9 mouse cellular contexts compared by ENCODE assay signal in the genomic region with DNA sequence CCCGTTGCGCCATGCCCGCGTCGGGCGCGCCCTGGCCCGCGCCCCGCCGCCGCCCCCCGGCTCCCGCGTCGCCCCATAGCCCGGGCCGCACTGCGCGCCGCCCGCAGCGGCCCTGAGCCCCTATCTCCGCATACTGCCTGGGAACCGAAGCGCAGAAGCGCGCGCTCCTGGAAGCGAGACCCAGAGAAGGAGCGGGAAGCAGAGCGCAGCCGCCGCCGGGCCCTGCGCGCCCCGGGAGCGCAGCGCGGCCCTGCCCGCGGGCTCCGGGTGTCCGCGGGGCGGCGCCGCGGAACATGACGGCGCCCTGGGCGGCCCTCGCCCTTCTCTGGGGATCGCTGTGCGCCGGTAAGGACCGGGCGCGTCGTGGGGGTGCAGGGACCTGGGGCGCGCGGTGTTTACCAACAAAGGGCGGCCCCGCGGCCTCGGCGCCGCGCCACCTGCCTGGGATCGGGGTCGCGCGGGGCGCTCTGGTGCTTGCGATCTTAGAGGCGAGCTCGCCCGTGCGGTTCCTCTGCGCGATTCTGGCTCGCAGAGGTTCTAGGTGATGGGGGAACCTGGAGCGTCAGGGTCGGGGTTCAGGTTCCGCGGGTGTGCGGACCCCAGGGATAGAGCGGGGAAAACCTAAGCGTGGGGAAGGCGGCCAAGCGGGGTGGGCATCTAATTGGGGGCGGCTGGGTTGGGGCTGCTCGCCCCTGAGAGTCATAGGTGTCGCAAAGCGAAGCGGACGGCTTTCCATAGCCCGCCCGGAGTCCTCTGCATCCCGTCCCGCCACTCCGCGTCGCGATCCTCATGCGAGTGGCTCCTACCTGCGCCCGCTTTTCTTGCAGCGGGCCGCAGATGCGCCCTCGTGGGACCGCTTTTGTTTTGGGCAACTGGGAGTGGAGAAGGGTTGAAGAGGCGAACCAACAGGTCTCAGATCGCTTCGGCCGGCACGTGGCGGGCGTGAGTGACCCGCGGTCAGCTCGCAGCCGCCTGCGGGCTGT. TPM values are rescaled to one million over a fixed set of nuclear protein-coding genes. Genes with fewer than 3 reads are reported as not detected.
DNase-seq lines count a peak whose midpoint lies in the region; ATAC-seq lines count a peak whose summit lies in the region.
"Had no signal": no experiment of that assay in that cellular context is flagged by ENCODE, and none has a peak within 500 bp of the region (broad histone marks: within the 10 kb centered on the region; RNA-seq: fewer than 3 reads in every experiment).

No protein-coding gene starts in this region.

- peak; percentile 68 for ATAC-seq in forebrain, embryonic 16.5 days
- ATAC-seq in erythroid progenitor cell, adult 5-6 weeks (replicated peaks; ENCODE audit: low FRiP score, poor library complexity, severe bottlenecking) = no peak

- no peaks in the 10 kb centered on the region for H3K9me3 ChIP-seq in forebrain, embryonic 16.5 days (ENCODE audit: control insufficient read depth, low read length)
- H3K9me3 ChIP-seq in hindbrain, embryonic 10.5 days = no peaks in the 10 kb centered on the region

- H3K4me1 ChIP-seq in forebrain, embryonic 16.5 days (replicated peaks; ENCODE audit: control insufficient read depth, insufficient read depth, low read length) = peaks cover 37% of the 10 kb centered on the region
- H3K4me1 ChIP-seq in hindbrain, embryonic 10.5 days (replicated peaks) = peaks cover 47% of the 10 kb centered on the region

- H3K27me3 ChIP-seq in forebrain, embryonic 16.5 days (replicated peaks; ENCODE audit: control insufficient read depth, insufficient read depth, low read length) = no peaks in the 10 kb centered on the region
- no peaks in the 10 kb centered on the region for H3K27me3 ChIP-seq in hindbrain, embryonic 10.5 days (ENCODE audit: insufficient read depth, poor library complexity, severe bottlenecking)

- H3K9ac ChIP-seq in forebrain, embryonic 16.5 days (replicated peaks; ENCODE audit: low read depth, low read length) = peak overlapping the region; percentile 98

- H3K4me2 ChIP-seq in forebrain, embryonic 16.5 days (ENCODE audit: low read length) = peak overlapping the region; percentile 75

- H3K36me3 ChIP-seq in forebrain, embryonic 16.5 days (ENCODE audit: control insufficient read depth, insufficient read depth) = no peaks in the 10 kb centered on the region
- peaks cover 26% of the 10 kb centered on the region for H3K36me3 ChIP-seq in hindbrain, embryonic 10.5 days

- H3K27ac ChIP-seq in forebrain, embryonic 16.5 days (ENCODE audit: low read length) = peak overlapping the region; percentile 98
- H3K27ac ChIP-seq in hindbrain, embryonic 10.5 days = peak overlapping the region; percentile 100

- peak; percentile 67 for DNase-seq in MN1 (ENCODE audit: low spot score)
- peak; percentile 57 for DNase-seq in cerebellum, adult 11 months
- peak; percentile 71 for DNase-seq in hindbrain, embryonic 10.5 days (ENCODE audit: low spot score)
- DNase-seq in layer of hippocampus, postnatal 25 days (ENCODE audit: extremely low spot score in 1 of 2, low spot score in 1 of 2) = peak; percentile 45 to 62
- peak; percentile 28 for DNase-seq in lung, postnatal 25 days (ENCODE audit: low spot score)
- DNase-seq in right cerebral cortex, adult 18-20 months = peak; percentile 42

- H3K4me3 ChIP-seq in forebrain, embryonic 16.5 days (replicated peaks; ENCODE audit: low read length) = peak overlapping the region; percentile 92
- peak overlapping the region; percentile 93 for H3K4me3 ChIP-seq in hindbrain, embryonic 10.5 days

- WGBS in forebrain, embryonic 16.5 days = under 1% methylated on average over 125 of the region's 127 CpGs
- WGBS in hindbrain, embryonic 10.5 days = under 1% methylated on average over 127 of the region's 127 CpGs

RNA-seq across cellular contexts. Expression of gene Acvr2b, which starts 0.6 kb away (rescaled TPM):
- 26.5 and 32.7 TPM in 2 replicates for polyA plus RNA-seq in forebrain, embryonic 16.5 days (2015; fragmentation: Nextera tagmentation; extraction: Ambion mirVana)
- polyA plus RNA-seq in hindbrain, embryonic 10.5 days (2016; fragmentation: Nextera tagmentation; extraction: Ambion mirVana) = 74.3 and 80.3 TPM in 2 replicates
- 10 to 100 TPM; 10.5 to 12.2 TPM for total RNA-seq in layer of hippocampus, postnatal 25 days (2021)
- total RNA-seq in erythroid progenitor cell, adult 5-6 weeks (2015; ENCODE audit: low replicate concordance) = not detected in 2 replicates
- total RNA-seq in erythroid progenitor cell, adult 5-6 weeks (2017; ENCODE audit: low replicate concordance) = 0.26 TPM in 1 of 2 replicates, not detected in the other

RNA-seq across cellular contexts. Expression of gene Slc22a14, which starts 37.2 kb away (rescaled TPM):
- polyA plus RNA-seq in forebrain, embryonic 16.5 days (2015; fragmentation: Nextera tagmentation; extraction: Ambion mirVana) = not detected in 2 replicates
- polyA plus RNA-seq in hindbrain, embryonic 10.5 days (2016; fragmentation: Nextera tagmentation; extraction: Ambion mirVana) = 0.10 TPM in 1 of 2 replicates, not detected in the other
- total RNA-seq in layer of hippocampus, postnatal 25 days (2021) = not detected
- total RNA-seq in erythroid progenitor cell, adult 5-6 weeks (2015; ENCODE audit: low replicate concordance) = not detected in 2 replicates
- not detected in 2 replicates for total RNA-seq in erythroid progenitor cell, adult 5-6 weeks (2017; ENCODE audit: low replicate concordance)
- polyA plus RNA-seq: frontal cortex, adult 2 months had no signal

RNA-seq across cellular contexts. Expression of gene Exog, which starts 42.2 kb away (rescaled TPM):
- polyA plus RNA-seq in forebrain, embryonic 16.5 days (2015; fragmentation: Nextera tagmentation; extraction: Ambion mirVana) = 60.7 and 66.1 TPM in 2 replicates
- 37.2 and 39.4 TPM in 2 replicates for polyA plus RNA-seq in hindbrain, embryonic 10.5 days (2016; fragmentation: Nextera tagmentation; extraction: Ambion mirVana)
- 10 to 100 TPM; 18.9 to 21.0 TPM for total RNA-seq in layer of hippocampus, postnatal 25 days (2021)
- 1.7 and 5.8 TPM in 2 replicates for total RNA-seq in erythroid progenitor cell, adult 5-6 weeks (2015; ENCODE audit: low replicate concordance)
- total RNA-seq in erythroid progenitor cell, adult 5-6 weeks (2017; ENCODE audit: low replicate concordance) = 3.1 and 4.5 TPM in 2 replicates

RNA-seq across cellular contexts. Expression of gene Xylb, which starts 45.4 kb away (rescaled TPM):
- 3.0 and 3.8 TPM in 2 replicates for polyA plus RNA-seq in forebrain, embryonic 16.5 days (2015; fragmentation: Nextera tagmentation; extraction: Ambion mirVana)
- 6.6 and 7.0 TPM in 2 replicates for polyA plus RNA-seq in hindbrain, embryonic 10.5 days (2016; fragmentation: Nextera tagmentation; extraction: Ambion mirVana)
- total RNA-seq in layer of hippocampus, postnatal 25 days (2021) = 1 to 10 TPM; 3.3 to 5.0 TPM
- not detected in 2 replicates for total RNA-seq in erythroid progenitor cell, adult 5-6 weeks (2015; ENCODE audit: low replicate concordance)
- not detected in 2 replicates for total RNA-seq in erythroid progenitor cell, adult 5-6 weeks (2017; ENCODE audit: low replicate concordance)

Comparison
In these comparisons a context has a peak if more than half of its experiments do, and no peak if none do; other contexts are left out.
1. RNA of gene Acvr2b, which starts 0.6 kb away (total RNA-seq): 10.5 to 12.2 TPM in layer of hippocampus, postnatal 25 days; 0.26 TPM in erythroid progenitor cell, adult 5-6 weeks; every median in the first group is over 4 times any median in the second.
2. Peak in every context shown above with its lines, with median percentiles within 50 percentile points of each other: DNase-seq.